Mouse (Mus musculus) embryo, embryonic 10.5 days (tissue): Measurements from ENCODE around the gene Miga2.
"Not testable (repeated sequence)": the region's sequence is repeated elsewhere in the genome, so short reads cannot be mapped to it uniquely, and the experiment has no call there.

Experiments
- DNase-seq: peaks from one replicate; pipeline ENCODE4 v3.0.0-alpha.2; 2015; ENCODE audit warnings: low spot score

Gene Miga2

GRCm38 (mm10) chr2:30397986-30398512, 34.0 kb downstream of the Miga2 start:
- no peak for DNase-seq

DNA sequence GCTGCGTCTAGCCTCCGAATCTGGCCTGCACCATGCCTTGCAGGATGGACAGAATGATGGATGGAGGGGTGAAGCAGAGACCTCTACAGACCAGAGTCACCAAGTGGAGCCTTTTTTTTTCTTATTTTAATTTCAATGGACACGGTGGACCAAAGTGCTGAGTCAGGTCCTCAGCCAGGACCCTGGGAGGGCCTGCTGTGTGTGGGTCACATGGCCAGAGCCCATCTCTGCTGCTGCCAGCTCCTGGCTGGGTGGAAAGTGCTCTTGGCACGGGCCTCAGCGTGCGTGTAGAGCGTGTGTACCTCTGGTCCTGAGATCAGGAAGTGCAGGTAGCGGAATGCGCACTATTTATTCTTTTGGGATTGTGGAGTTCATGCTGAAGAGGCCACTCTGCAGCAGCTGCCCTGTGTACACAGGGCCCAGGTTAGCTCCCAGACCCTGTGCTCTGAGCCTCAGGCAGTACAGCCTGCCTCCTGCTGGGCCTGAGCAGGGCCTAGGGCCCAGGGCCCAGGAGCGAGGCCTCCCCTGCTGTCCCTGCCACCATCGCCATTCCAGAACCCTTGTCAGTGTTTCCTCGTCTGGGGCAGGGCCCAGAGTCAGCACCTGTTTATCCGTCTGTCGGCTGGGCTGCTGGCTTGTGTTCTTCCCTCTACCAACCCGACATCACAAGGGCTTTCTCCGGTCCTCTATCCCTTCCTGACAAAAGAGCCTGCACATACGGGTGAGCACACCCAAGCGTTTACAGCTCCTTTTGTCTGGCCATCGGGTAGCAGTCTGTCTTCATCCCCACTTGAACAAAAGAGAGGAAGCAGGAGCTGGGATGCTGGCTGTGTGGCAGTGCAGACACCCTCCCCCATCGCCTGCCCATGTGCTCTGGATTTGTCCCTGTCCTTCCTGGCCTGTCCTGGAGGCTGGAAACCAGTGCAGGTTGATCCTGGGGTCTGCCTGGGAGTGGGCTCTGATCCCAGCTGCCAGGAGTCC, 35.4 kb downstream of the Miga2 start:
- DNase-seq: peak; percentile 68

- DNase-seq: no peak
These were observed 37.5 kb downstream of the Miga2 start for GRCm38 (mm10) chr2:30401581-30401980.

DNA sequence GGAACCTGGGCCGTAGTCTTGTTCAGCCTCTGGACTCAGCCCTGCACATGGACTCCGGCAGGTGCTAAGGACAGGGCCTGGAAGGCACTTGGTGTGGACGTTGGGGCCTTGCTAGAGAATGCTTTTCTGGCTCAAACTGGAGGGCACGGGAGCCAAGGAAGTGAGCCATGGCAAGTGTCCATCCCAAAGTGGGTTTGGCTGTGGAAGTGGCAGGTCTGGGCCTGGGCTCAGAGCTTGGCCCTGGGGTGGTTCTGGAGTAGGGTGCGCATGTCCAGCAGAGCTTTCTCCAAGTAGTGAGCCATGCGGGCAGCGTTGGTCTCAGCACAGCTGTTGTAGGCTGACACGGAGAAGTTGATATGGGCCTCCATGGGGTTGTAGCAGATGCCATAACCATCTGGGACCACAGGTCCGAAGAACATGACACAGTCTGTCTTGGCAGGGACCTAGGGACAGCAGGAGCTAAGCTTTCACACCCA, 38.4 kb downstream of the Miga2 start:
- DNase-seq: no peak

- no peak for DNase-seq
These were observed 38.8 kb downstream of the Miga2 start for GRCm38 (mm10) chr2:30402843-30403242.

DNA sequence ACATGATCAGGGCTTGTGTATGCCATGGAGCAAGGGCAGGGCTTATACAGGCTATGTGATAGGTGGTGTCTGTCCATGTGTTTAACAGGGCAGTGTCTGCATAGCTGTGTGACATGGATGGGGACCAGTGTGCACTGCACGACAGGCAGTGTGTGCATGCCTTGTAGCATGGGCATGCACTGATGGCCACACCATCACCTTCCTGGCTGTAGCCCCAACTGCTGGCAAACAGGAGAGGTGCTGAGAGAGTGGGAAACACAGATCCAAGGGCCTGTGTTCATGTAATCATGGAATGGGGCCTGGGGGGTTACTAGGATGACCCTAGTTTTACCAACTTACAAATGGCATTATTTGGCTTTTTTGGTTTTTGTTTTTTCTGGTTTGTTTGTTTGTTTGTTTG, 39.8 kb downstream of the Miga2 start:
- DNase-seq: no peak

GRCm38 (mm10) chr2:30407221-30407620, 43.2 kb downstream of the Miga2 start:
- no peak for DNase-seq

- DNase-seq: no peak
These were observed 43.7 kb downstream of the Miga2 start for GRCm38 (mm10) chr2:30407778-30408177.

DNA sequence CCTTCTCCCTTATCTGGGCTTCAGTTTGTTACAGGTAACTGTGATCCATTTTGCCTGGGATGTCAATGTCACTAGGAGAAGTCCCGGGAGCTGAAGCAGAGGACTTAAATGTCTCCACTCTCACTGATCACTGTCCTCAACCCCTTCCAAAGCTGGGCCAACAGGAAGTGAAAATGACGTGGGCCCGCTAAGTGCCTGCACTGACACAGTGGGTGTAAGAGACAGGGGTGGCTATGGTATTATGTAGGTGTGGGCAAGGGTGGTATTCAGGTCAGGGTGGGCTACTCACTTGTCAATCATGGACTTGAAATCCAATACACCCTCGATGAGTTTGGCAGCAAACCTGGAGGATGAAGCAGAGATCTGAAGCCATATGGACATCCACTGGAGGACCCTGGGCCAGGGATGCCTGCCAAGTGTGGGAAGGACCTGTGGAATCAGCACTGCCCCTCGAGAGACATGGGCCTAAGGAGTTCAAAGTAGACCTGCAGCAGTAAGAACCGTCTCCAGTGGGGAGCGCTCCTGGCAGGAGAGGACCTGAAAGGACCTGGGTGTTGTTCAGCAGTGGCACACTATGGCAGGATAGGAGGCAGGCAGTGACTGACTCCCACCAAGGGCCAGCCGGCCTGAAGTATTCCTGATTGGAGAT, 44.5 kb downstream of the Miga2 start:
- DNase-seq: no peak

DNA sequence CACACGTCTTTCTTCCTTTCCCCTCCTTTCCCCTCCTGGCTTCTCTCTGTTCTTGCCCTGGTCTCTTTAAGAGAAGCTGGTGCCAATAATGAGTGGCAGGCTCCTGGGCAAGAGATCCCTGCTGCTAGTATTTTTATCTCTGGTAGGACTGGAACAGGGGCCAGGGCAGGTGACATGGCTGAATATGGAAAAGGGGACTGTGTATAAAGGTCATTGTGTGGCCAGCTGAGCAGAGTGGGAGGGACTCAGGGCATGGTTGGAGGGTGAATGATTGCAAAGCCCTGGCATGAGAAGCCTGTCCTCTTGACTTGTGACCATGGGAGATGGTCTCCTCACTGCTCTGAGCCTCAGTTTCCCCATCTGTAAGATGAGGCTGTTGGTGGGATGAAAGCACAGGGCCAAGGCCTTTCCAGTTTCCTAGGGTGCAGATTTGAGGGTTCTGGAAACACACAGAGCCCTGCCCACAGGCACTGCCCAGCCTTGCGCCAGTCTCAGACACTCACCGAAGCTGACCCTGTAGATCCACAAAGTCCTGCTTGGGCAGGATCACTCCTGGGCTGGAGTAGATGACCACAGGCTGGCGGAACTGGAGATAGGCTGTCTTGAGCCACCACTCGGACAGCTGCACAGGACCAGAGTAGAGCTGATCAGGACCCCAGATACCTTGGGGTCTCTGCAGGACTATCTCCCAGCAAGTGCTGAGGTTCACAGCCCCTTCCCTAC, 45.6 kb downstream of the Miga2 start:
- DNase-seq: no peak

DNA sequence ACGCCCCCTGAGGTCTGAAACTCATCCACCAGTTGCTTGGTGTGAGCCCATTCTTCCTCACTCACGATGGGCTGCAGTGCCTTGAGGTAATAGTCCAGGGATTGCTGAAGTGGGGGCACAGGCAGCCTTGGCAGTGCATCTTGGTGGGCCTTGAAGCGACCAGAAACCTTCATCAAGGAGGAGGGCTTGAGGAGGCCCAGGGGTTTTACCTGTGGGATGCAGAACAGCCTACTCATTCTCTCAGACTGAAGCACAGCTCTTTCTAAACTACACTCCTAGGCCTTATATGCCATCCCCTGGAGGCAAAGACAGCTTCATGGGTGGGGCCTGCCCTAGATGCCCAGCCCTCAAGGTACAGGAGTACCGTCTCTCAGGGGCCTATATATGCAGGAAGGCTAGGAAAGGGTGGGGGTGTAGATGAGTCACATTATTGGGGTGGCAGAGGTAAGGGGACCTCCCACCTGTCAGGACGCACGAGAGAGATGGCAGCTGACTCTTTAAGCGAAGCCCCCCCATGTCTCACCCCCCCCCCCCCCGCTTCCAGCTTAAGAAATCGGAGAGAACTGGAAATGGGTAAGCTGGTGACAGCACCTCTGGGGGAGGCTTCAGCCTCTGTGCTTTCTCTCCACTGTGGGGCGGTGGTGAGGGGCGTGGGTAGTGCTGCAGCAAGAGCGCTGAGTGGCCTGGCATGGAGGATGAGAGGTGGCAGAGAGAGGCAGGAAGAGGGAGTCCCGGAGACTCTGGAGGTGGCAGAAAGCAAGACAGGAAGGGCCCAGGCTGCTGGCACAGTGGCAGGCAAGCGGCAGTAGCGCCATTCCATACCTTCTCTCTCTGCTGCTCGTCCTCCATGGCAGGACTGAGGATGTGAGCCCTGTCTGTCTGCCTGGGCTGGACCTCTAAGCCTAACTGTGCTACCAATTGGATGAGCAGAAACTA, 49.3 kb downstream of the Miga2 start:
- DNase-seq: no peak

DNA sequence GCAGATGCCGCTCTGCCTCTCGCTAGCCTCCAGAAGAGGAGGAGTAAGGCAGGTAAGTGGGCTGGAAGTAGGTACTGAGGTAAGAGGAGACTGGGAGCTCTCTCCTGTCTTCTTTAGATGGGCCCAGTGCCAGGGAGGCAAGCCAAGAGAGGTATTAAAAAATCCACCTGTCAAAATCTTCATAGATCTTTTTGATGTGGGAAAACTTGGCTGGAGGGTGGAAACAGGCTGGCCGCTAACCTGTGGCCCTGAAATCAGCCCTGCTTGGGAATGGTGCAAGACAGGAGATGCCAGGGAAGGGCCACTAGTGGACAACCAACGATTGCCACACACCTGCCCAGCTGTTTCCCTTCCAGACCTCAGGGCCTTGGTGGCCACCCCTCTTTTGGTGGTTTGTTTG, 50.1 kb downstream of the Miga2 start:
- DNase-seq: no peak

- DNase-seq: no peak
These were observed 50.6 kb downstream of the Miga2 start for GRCm38 (mm10) chr2:30414681-30415080.

- peak; percentile 87 for DNase-seq
These were observed 51.3 kb downstream of the Miga2 start, which contains the start of gene Crat for GRCm38 (mm10) chr2:30415157-30415935. Crat (minus strand) TSS chr2:30415813.

GRCm38 (mm10) chr2:30415936-30416648, 52.1 kb downstream of the Miga2 start, which contains the start of gene Ptpa:
Ptpa (plus strand) TSS chr2:30416039.
- DNase-seq: peak; percentile 93

DNA sequence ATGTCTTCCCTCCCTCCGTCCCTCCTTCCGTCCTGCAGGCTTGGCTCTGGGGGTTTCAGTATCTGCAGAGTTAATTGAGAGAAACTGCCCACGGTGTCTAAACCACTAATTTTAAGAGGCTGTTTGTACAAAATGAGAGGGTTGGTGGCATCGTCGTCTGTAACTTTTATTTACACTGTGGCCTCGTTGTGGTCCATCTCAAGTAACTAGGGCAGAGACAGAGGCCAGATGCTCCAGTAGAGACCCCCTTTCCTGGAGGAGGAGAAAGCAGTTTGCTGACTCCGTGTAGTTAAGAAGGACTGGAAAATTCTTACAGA, 52.6 kb downstream of the Miga2 start:
- DNase-seq: peak; percentile 63

GRCm38 (mm10) chr2:30417154-30417553, 53.1 kb downstream of the Miga2 start:
- not testable (repeated sequence) for DNase-seq

GRCm38 (mm10) chr2:30417595-30418165, 53.6 kb downstream of the Miga2 start:
- no peak for DNase-seq

DNA sequence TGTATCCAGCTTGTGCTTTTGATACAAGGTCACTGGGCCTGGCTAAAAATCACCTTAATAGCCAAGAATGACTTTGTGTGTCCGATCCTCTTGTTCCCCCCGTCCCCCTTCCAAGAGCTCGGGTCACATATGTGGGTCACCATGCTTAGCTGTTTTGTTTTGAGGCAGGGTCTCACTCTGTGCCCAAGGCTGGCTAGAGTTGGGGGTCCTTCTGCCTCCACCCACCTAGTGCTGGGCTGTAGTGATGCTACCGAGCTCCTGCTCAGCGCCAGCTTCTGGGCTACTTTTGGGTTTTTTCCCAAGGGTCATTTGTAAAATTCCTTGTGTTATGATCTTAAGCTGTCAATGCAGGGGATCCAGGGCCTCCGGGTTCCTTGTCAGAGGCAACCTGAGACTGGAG, 54.2 kb downstream of the Miga2 start:
- DNase-seq: no peak
